Mouse (Mus musculus): ENCODE measurements around the gene Cdh1.
"Not testable (repeated sequence)": the region's sequence is repeated elsewhere in the genome, so short reads cannot be mapped to it uniquely, and the experiment has no call there.

Cdh1 gene

GRCm38 (mm10) chr8:106588443-106589431, 14.4 kb upstream of the Cdh1 start:
- in situ Hi-C loops (cut with MboI; ENCODE audit: low sequenced_read_pairs): no loop called here

DNA sequence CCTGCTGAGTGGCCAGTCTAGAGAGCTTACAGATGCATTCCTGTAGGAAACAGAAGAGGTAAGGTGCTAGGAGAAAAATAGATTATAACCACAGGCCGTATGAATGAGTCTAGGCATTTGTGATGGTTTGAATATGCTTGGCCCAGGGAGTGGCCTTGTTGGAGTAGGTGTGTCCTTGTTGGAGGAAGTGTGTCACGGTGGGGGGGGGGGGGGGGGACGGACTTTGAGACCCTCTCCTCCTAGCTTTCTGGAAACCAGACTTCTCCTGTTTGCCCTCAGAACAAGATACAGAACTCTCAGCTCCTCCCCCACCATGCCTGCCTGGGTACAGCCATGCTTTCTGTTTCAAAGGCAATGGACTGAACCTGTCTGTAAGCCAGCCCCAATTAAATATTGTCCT, 10.7 kb upstream of the Cdh1 start:
- in situ Hi-C loops (cut with MboI; ENCODE audit: low sequenced_read_pairs): no loop called here

DNA sequence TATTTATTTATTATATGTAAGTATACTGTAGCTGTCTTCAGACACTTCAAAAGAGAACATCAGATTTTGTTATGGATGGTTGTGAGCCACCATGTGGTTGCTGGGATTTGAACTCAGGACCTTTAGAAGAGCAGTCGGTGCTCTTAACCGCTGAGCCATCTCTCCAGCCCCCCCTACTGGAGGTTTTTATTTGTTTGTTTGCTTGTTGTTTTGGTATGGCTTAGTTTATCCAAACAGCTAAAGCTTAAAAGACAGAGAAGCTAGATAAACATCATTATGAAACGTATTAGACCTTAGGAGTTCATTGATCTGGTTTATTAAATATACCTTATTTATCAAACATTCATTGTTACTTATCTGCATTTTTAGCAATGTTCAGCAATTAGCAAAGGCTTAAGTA, 7.5 kb upstream of the Cdh1 start:
- in situ Hi-C loops (cut with MboI; ENCODE audit: low sequenced_read_pairs): not testable (repeated sequence)

DNA sequence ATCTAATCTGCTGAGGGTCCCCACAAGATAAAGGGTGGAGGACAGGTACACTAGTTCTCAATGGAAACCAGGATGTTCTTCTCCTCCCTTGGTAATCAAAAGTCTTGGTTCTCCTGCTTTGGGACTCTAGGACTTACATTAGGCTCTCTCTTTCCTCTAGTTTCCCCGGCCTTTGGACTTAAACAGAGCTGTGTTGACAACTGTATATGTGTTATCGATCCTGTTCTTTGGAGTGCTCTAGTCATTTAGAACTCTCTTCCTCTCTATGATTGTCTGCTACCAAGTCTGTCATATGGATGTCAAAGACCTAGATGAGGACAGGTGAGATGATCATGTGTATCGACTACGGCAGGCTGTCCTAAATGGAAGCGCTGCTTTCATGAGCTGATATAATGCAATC, 6.1 kb upstream of the Cdh1 start:
- in situ Hi-C loops (cut with MboI; ENCODE audit: low sequenced_read_pairs): no loop called here

DNA sequence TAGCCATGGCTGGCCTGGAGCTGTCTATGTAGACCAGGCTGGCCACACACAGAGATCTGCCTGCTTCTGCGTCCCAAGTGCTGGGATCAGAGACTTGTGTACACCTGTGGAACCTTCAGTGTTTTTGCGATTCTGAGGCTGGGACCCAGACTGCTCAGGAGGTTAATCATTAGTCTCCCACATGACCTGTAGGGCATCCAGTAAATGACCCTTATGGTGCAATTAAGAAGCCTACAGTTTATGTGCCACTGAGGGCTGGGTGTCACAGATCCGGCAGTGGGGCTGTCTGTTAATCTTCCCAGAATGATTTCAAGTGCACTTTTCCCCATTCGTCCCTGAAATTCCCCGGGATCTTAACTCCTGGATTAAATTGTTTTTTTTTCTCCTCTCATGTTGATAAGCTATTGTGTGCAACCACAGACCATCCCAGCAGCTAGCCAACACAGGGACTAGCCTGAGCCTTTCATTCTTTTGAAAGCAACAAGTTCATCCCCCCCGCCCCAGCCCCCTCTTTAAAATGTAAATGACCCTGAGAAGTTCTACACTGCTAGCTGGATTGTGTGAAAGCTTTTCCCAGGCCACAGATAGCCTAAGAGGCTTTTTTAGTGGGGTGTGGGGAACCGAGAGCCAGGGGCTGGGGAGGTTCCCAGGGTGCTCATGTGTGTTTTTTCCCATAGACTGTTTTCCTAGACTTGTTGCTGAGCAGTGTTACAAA, 3.7 kb upstream of the Cdh1 start:
- in situ Hi-C loops (cut with MboI; ENCODE audit: low sequenced_read_pairs): no loop called here

DNA sequence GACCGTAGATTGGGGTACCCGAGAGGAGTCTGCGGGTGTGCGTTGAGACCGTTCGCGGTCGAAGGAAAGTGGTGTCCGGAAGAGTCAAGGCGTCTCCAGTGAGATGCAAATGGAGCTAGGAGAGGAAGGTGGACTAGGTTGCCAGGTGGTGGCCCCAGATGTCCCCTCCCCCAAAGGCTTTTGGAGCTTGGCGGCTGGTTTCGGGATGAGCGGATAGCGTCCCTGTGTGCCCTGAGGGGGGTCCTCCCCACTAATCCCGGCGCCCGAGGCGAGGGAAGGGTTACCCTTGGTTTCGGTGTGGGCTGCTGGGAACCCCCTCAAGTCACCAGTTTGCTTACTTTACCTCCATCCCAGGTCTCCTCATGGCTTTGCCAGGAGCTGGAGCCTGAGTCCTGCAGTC, 782 bp downstream of the Cdh1 start:
- in situ Hi-C loops (cut with MboI; ENCODE audit: low sequenced_read_pairs): no loop called here

DNA sequence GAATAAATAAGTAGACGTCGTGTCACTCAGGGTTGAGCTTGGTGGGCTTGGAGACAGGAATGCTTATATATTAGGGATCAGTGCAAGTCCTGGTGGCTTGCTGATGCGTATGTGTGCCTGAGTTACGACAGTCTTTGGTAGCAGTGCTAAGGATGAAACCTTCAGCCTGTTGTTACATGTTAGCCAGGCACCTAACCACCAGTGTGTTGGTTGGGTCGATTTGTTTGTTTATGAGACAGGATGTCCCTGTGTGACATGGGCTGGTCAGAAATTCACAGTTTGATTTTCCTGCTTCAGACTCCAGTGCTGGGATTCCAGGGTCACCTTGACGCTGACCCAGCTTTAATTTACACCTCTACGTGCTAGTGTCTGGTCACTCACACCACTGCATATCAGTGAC, 2.5 kb downstream of the Cdh1 start:
- in situ Hi-C loops (cut with MboI; ENCODE audit: low sequenced_read_pairs): no loop called here

DNA sequence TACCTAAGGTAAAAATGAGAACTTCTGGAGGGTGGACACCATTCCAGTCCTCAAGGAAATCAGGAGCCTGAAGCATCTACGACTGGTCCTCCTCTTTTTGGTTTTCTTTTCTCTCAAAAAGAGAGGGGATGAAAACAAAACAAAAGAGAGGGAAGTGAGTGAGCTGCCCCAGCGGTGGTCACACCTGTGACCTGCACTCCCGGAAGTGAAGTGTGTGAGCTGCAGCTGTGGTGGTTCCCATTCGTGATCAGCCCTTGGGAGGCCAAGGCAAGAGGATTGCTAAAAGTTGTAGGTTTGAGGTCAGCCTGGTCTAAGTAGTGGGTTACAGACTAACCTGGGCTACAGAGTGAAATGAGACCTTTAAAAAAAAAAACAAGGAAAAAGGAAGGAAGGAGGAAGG, 3.0 kb downstream of the Cdh1 start:
- in situ Hi-C loops (cut with MboI; ENCODE audit: low sequenced_read_pairs): no loop called here

GRCm38 (mm10) chr8:106606601-106607145, 3.5 kb downstream of the Cdh1 start:
- in situ Hi-C loops (cut with MboI; ENCODE audit: low sequenced_read_pairs): no loop called here

- in situ Hi-C loops (cut with MboI; ENCODE audit: low sequenced_read_pairs): not testable (repeated sequence)
These were observed 4.6 kb downstream of the Cdh1 start for GRCm38 (mm10) chr8:106607783-106608182.

DNA sequence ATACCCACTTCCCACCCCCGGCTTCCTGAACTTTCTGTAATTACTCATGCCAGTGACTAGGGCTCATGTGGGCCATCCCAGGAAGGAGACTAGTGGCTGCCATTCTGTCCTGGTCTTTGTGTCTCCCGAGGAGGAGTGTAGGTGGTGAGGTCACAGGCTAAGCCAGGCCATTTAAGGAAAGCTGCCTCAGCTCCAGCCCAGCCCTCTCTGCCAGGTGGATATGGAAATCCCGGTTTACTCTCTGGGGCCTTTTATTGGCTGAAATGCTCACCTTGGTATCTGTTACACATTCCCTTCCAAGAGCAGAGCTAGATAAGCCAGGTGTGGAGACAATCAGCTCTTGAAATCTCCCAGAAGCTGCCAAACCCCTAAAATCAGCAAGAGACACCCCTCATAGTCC, 5.3 kb downstream of the Cdh1 start:
- in situ Hi-C loops (cut with MboI; ENCODE audit: low sequenced_read_pairs): no loop called here

DNA sequence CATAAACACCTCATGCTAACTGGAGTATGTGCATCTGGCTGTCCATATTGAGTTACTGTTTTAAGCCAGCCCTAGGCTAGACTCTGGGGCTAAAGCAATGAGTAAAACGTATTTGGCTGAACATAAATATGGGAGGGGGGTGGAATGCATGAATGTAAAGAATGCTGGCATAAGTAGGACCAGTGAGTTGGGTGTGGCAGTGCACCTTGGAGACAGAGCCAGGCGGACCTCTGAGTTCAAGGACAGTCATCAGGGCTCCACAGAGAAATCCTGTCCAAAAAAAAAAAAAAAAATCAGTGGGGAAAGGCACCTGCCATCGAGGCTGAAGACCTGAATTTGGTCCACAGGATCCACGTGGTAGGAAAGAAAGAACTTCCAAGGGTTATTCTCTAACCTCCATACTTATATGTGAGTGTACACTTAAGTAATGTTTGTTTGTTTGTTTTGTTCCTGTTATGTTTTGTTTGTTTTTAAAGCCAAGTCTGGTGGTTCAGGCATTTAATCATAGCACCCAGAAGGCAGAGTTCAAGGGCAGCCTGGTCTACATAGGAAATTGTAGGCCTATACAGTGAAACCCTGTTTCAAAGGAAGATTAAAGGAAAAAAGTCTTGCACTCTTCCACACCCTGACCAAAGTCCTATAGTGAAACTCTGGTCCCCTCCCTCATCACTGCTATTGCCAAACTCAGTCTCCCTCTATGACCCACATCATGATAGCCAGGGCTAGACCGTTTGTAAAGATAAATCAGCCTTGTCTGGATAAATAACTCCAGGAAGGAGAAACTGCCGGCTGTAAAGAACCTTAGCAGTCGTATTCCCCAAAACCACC, 6.1 kb downstream of the Cdh1 start:
- in situ Hi-C loops (cut with MboI; ENCODE audit: low sequenced_read_pairs): no loop called here

DNA sequence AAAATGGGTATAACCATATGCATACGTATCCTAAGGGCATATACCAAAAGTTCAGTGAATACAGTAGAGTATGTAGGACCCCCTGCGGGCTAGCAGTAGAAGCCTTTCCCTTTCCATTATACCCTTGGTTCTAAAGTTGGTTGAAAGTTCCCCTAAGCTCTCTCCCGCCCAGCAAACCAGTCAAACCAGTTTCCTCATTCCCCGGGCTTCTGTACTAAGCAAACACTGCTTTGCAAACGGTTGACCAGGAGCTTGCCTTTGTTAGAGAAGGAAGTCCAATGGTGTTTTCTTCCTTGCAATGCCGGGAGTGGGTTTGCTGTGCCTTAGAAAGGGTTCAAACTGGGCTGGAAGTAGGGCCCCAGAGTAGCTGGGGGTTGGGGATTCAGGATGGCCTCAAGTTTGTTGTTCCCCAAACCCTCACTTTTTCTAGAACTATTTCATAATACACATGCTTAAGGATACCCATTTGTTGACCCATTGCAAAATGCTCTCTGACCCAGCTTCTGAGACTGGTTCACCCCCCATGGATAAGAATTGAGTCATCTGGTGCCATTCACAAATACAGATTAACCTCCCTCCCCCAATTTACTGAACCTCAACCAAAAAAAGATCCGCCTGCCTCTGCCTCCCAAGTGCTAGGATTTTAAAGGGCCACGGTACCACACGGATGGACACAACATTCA, 7.9 kb downstream of the Cdh1 start:
- in situ Hi-C loops (cut with MboI; ENCODE audit: low sequenced_read_pairs): no loop called here

- in situ Hi-C loops (cut with MboI; ENCODE audit: low sequenced_read_pairs): no loop called here
These were observed 8.9 kb downstream of the Cdh1 start for GRCm38 (mm10) chr8:106612047-106612446.

DNA sequence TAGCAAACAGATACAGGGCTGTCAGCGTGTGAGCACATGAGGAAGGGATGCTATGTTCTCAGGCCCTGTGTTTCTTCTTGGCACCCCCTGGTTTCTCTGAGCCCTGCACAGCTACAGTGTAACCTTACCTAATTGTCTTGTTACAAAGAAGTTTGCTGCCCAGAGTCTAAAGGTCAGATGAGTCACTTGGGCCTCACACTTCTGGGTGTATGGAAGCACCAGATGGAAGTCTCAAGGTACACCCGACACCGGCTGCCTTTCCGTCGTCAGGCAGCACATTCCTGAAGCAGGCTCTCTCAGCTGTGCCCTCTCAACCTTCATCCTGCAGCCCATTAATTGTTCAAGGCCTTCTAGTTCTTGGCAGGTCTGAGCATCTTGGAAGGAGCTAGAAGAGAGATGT, 11.6 kb downstream of the Cdh1 start:
- in situ Hi-C loops (cut with MboI; ENCODE audit: low sequenced_read_pairs): no loop called here

- in situ Hi-C loops (cut with MboI; ENCODE audit: low sequenced_read_pairs): no loop called here
These were observed 12.6 kb downstream of the Cdh1 start for GRCm38 (mm10) chr8:106615661-106616299.

GRCm38 (mm10) chr8:106616679-106617078, 13.5 kb downstream of the Cdh1 start:
- in situ Hi-C loops (cut with MboI; ENCODE audit: low sequenced_read_pairs): no loop called here

DNA sequence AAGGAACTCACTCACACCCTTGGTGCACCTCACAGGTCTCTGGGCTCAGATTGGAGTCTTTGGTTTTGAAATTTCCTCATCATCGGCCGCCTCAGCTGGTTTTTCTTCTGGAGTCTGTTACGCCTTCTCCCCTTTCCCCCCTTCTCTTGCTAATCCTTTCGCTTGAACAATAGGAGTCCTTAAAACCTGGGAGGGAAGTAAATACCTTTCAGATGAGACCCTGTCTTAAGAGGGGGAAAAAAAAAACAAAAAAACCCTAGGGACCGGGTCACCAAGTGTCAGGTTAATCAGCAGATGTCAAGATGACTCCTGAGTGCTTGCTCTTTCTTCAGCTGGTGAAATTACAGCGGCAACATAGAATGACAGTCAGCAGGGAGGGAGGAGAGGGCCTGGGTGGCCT, 14.0 kb downstream of the Cdh1 start:
- in situ Hi-C loops (cut with MboI; ENCODE audit: low sequenced_read_pairs): no loop called here

DNA sequence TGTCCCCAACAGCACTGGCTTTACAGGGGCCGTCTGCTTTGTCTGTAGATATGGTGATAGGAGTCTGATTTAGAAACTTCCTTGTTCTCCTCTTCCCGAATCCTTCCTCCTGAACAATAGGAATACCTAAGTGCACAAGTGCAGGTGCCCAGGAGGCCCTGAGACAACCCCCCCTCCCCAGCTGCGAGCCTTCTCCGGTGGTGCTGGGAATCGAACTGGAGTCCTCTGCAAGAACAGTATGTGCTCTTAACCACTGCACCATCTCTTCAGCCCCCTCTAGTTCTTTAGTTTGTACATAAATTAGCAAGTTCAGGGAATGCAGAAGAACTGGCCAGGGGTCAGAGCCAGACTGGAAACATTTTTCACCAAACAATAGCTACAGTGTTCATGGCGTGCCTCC, 14.7 kb downstream of the Cdh1 start:
- in situ Hi-C loops (cut with MboI; ENCODE audit: low sequenced_read_pairs): no loop called here

GRCm38 (mm10) chr8:106618324-106618723, 15.2 kb downstream of the Cdh1 start:
- in situ Hi-C loops (cut with MboI; ENCODE audit: low sequenced_read_pairs): no loop called here

All from CH12F3 (cell line).